Mouse (Mus musculus) midbrain, embryonic 14.5 days (tissue): ENCODE results near the gene D630003M21Rik. TPM values are rescaled to one million over a fixed set of nuclear protein-coding genes. Genes with fewer than 3 reads are reported as not detected.
A peak's percentile ranks its signal among the peaks of the same experiment; 100 is the strongest.

Experiments
- ATAC-seq: fragments of 200-750 bp; cut with Nextera tagmentation; 2 replicates; pipeline ENCODE4 v1.8.0; 2017; ENCODE audit warnings: moderate number of reproducible peaks, moderate library complexity; ENCODE audit not compliant: low FRiP score, low TSS enrichment
- DNase-seq: peaks from one replicate; pipeline ENCODE4 v3.0.0-alpha.2; 2015
- H3K27ac ChIP-seq: fragments of 300-500 bp; sonication (generic); replicated peaks from 2 replicates; pipeline ENCODE4 v1.5.1; 2014; ENCODE audit warnings: mild to moderate bottlenecking, low read depth, low read length, moderate library complexity
- H3K27me3 ChIP-seq: fragments of 300-500 bp; sonication (generic); 2 replicates; pipeline ENCODE4 v1.6.1; 2014; ENCODE audit warnings: low read length, control low read depth, mixed read lengths; ENCODE audit not compliant: control insufficient read depth, insufficient read depth
- H3K36me3 ChIP-seq: fragments of 300-500 bp; sonication (generic); 2 replicates; pipeline ENCODE4 v1.6.1; 2014; ENCODE audit warnings: low read length, control low read depth; ENCODE audit not compliant: control insufficient read depth, insufficient read depth
- H3K4me1 ChIP-seq: fragments of 300-500 bp; sonication (generic); 2 replicates; pipeline ENCODE4 v1.6.1; 2014; ENCODE audit warnings: mild to moderate bottlenecking, antibody characterized with exemption, low read length, control low read depth; ENCODE audit not compliant: control insufficient read depth, insufficient read depth
- H3K4me2 ChIP-seq: fragments of 300-500 bp; sonication (generic); 2 replicates; pipeline ENCODE4 v1.6.1; 2014; ENCODE audit warnings: mild to moderate bottlenecking, low read length, moderate library complexity
- H3K4me3 ChIP-seq: fragments of 300-500 bp; sonication (generic); replicated peaks from 2 replicates; pipeline ENCODE4 v1.5.1; 2014; ENCODE audit warnings: low read depth, low read length
- H3K9ac ChIP-seq: fragments of 300-500 bp; sonication (generic); replicated peaks from 2 replicates; pipeline ENCODE4 v1.6.1; 2014; ENCODE audit warnings: mild to moderate bottlenecking, low read length, moderate library complexity
- H3K9me3 ChIP-seq: fragments of 300-500 bp; sonication (generic); 2 replicates; pipeline ENCODE4 v1.6.1; 2016; ENCODE audit warnings: low read length, control low read depth, mixed read lengths; ENCODE audit not compliant: control insufficient read depth
- WGBS: fragments of 180-500 bp; shearing (Covaris S2); extraction: QIAGEN DNeasy Blood & Tissue Kit; methylation state at CpG from one replicate; pipeline ENCODE4 v1.1.7; 2014; 5-methylcytosine and 5-hydroxymethylcytosine counted together
- polyA plus RNA-seq: library from polyadenylated mRNA; unstranded; fragments of >200 nt; fragmentation: Nextera tagmentation; extraction: Ambion mirVana; gene quantifications from 2 replicates; pipeline ENCODE4 v1.2.1, GENCODE M21; 2014

D630003M21Rik gene
- polyA plus RNA-seq, 1 experiment from 2014 or later, result 1.4 TPM

DNA sequence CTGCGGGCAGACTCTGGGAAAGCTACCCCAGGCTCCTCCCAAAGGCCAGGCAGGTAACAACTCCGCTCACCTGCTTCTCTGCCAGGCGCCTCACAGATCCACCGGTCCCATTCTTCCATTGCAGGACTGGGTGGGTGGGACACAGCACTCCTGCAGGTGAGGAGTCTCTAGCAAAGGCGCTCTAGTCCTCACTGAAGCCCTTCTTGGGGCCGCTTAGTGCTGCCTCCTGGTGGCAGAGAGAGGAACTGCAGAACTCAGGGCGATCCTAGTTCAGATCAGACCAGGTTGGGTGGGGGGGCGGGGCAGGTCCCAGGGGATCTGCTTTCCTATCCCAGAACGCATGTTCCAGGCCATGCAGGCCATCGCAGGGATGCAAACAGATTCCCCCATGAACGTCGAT, 29.8 kb upstream of the D630003M21Rik start:
- WGBS, result 16% methylated on average over 12 of the region's 12 CpGs
- no peak for ATAC-seq

DNA sequence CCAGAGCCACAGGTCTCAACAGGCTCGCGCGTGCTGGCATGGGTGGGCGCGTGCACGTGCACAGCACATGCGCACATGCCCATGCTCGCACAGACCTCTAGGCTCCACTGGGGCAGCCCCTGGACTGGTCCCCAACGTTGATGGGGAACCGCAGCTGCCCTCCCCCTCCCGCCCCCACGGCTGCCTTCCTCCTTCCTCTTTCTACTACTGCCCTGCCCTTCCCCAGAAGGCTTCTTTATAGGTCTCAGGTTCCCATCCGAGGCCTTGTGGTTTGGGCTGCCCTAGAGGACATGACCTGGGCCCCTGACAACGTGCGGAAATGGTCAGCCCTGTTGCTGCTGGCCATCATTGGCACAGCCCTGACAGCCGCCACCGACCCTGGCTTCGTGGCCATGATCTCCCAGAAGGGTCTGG, 29.0 kb upstream of the D630003M21Rik start, which contains the start of gene Bpi:
TSS of gene Bpi (plus strand) at position 90 of the 414 bp plus-strand sequence.
- WGBS, result 68% methylated on average over 18 of the region's 18 CpGs

More for the DNA sequence above, 29.8 kb upstream of the D630003M21Rik start:
- Histone ChIP-seq H3K36me3 (no peaks in the 10 kb centered on the region), H3K27me3 (no peaks in the 10 kb centered on the region), H3K9me3 (no peaks in the 10 kb centered on the region), H3K27ac (no peak overlapping the region), H3K4me1 (no peaks in the 10 kb centered on the region), H3K4me2 (no peak overlapping the region), H3K9ac (no peak overlapping the region), H3K4me3 (no peak overlapping the region)
- peak; percentile 79 for DNase-seq

GRCm38 (mm10) chr2:158256894-158257293, 27.9 kb upstream of the D630003M21Rik start:
- Histone ChIP-seq H3K4me3 (no peak overlapping the region), H3K4me1 (no peaks in the 10 kb centered on the region), H3K4me2 (no peak overlapping the region), H3K9ac (no peak overlapping the region), H3K27me3 (no peaks in the 10 kb centered on the region), H3K9me3 (no peaks in the 10 kb centered on the region), H3K27ac (no peak overlapping the region), H3K36me3 (no peaks in the 10 kb centered on the region)
- DNase-seq (peak; percentile 31), ATAC-seq (no peak)
- WGBS, result 6% methylated on average over 5 of the region's 5 CpGs

More for the DNA sequence above, 29.0 kb upstream of the D630003M21Rik start, which contains the start of gene Bpi:
- Histone ChIP-seq H3K9ac (no peak within 1 kb of the TSS), H3K36me3 (no peaks in the 10 kb centered on the region), H3K27ac (no peak within 1 kb of the TSS), H3K27me3 (no peaks in the 10 kb centered on the region), H3K4me3 (no peak within 1 kb of the TSS), H3K4me2 (no peak within 1 kb of the TSS), H3K9me3 (no peaks in the 10 kb centered on the region), H3K4me1 (no peaks in the 10 kb centered on the region)
- no peak for ATAC-seq
- no peak for DNase-seq

GRCm38 (mm10) chr2:158253806-158254205, 24.8 kb upstream of the D630003M21Rik start:
- H3K27ac ChIP-seq, result no peak overlapping the region
- H3K9ac ChIP-seq, result no peak overlapping the region
- no peak for ATAC-seq
- WGBS, result 74% methylated on average over 5 of the region's 5 CpGs
- no peaks in the 10 kb centered on the region for H3K9me3 ChIP-seq
- H3K27me3 ChIP-seq, result no peaks in the 10 kb centered on the region
- no peaks in the 10 kb centered on the region for H3K36me3 ChIP-seq
- DNase-seq, result no peak
- H3K4me1 ChIP-seq, result no peaks in the 10 kb centered on the region
- no peak overlapping the region for H3K4me3 ChIP-seq
- no peak overlapping the region for H3K4me2 ChIP-seq

DNA sequence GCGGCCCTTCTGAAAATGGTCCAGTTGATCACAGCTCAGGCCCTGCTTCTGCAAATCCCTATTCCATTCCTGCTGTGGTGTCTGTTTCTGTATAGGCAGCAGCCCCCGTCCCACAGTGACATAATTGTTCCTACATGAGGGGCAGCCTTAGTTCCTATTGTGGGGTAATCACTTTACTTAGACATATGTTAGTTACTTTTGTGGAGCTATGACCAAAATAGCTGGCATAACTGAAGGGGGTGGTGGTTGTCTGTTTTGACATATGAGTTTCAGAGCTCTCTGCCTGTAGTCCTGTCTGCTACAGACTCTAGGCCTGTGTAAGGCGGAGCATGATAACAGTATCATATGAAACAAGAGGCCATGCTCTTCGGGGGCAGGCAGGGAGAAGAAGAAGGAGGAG, 21.5 kb upstream of the D630003M21Rik start:
- Histone ChIP-seq H3K4me1 (no peaks in the 10 kb centered on the region), H3K27me3 (no peaks in the 10 kb centered on the region), H3K9me3 (no peaks in the 10 kb centered on the region), H3K4me2 (no peak overlapping the region), H3K4me3 (no peak overlapping the region), H3K9ac (no peak overlapping the region), H3K36me3 (no peaks in the 10 kb centered on the region), H3K27ac (no peak overlapping the region)
- 85% methylated on average over 4 of the region's 4 CpGs for WGBS
- ATAC-seq (no peak), DNase-seq (no peak)

- H3K9me3 ChIP-seq, result no peaks in the 10 kb centered on the region
- H3K27ac ChIP-seq, result no peak overlapping the region
- H3K9ac ChIP-seq, result no peak overlapping the region
- DNase-seq (no peak), ATAC-seq (no peak)
- no peak overlapping the region for H3K4me2 ChIP-seq
- no peaks in the 10 kb centered on the region for H3K36me3 ChIP-seq
- WGBS, result 77% methylated on average over 7 of the region's 7 CpGs
- no peaks in the 10 kb centered on the region for H3K4me1 ChIP-seq
- H3K27me3 ChIP-seq, result no peaks in the 10 kb centered on the region
- H3K4me3 ChIP-seq, result no peak overlapping the region
Measured at GRCm38 (mm10) chr2:158248318-158248717, 19.3 kb upstream of the D630003M21Rik start.

GRCm38 (mm10) chr2:158247852-158248251, 18.8 kb upstream of the D630003M21Rik start:
- Histone ChIP-seq H3K9me3 (no peaks in the 10 kb centered on the region), H3K4me3 (no peak overlapping the region), H3K27me3 (no peaks in the 10 kb centered on the region), H3K9ac (no peak overlapping the region), H3K27ac (no peak overlapping the region), H3K4me1 (no peaks in the 10 kb centered on the region), H3K4me2 (no peak overlapping the region), H3K36me3 (no peaks in the 10 kb centered on the region)
- WGBS, result 86% methylated on average over 6 of the region's 6 CpGs
- DNase-seq (no peak), ATAC-seq (no peak)

DNA sequence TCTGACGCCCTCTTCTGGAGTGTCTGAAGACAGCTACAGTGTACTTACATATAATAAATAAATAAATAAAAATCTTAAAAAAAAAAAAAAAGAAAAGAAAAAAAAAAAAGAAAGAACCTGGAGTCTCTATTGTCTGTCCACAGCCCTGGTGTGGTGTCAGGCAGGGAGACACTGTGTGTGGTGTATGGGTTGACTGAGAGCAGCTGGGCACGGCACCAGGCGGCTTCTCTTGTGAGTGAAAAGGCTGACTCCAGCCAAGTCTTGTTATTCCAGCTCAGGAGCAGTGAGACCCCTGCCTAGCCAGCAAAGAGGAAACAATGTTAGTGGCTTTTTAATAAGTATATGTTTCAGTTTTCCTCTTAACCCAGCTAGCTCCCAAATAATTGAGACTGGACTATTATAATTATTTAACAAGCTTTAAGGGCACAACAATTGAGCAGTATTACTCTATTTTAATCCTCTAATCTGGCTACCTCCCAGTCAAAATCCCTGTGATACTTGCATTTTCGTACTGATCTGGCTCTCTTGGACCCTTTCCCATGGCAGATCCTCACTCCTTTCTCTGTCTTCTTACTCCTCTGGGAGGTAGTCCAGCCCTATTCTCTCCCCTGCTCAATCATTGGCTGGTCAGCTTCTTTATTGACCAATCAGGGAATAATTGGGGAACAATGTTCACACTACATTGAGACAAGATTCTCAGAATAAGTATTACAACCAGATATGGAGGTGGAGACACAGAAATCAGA, 16.2 kb upstream of the D630003M21Rik start:
- WGBS, result 65% methylated on average over 4 of the region's 4 CpGs

More for the DNA sequence above, 16.2 kb upstream of the D630003M21Rik start:
- Histone ChIP-seq H3K27me3 (no peaks in the 10 kb centered on the region), H3K4me1 (no peaks in the 10 kb centered on the region), H3K4me3 (no peak overlapping the region), H3K4me2 (no peak overlapping the region), H3K36me3 (no peaks in the 10 kb centered on the region), H3K9ac (no peak overlapping the region), H3K9me3 (no peaks in the 10 kb centered on the region), H3K27ac (no peak overlapping the region)
- DNase-seq, result no peak
- ATAC-seq, result no peak
